Mouse (Mus musculus) ZHBTc4 (cell line): ENCODE data around the gene H2al1b.
"Not testable (repeated sequence)": the region's sequence is repeated elsewhere in the genome, so short reads cannot be mapped to it uniquely, and the experiment has no call there.

Source experiments
- DNase-seq: peaks from one replicate; pipeline ENCODE4 v3.0.0-alpha.2; 2011; ENCODE audit warnings: low read depth, low spot score

H2al1b gene

GRCm38 (mm10) chrX:11302132-11302531 lies at the start of gene H2al1b:
H2al1b (plus strand) TSS chrX:11302432.
- not testable (repeated sequence) for DNase-seq

GRCm38 (mm10) chrX:11254062-11254461 lies 48.2 kb upstream of the H2al1b start:
- DNase-seq, result no peak

- DNase-seq, result no peak
Measured at GRCm38 (mm10) chrX:11254521-11255207, 47.6 kb upstream of the H2al1b start.

- DNase-seq, result no peak
Measured at GRCm38 (mm10) chrX:11255564-11256360, 46.5 kb upstream of the H2al1b start.

GRCm38 (mm10) chrX:11264918-11265317 lies 37.3 kb upstream of the H2al1b start:
- DNase-seq, result no peak

- DNase-seq, result no peak
Measured at GRCm38 (mm10) chrX:11267791-11268190, 34.4 kb upstream of the H2al1b start.

- DNase-seq, result no peak
Measured at GRCm38 (mm10) chrX:11269074-11269473, 33.2 kb upstream of the H2al1b start.

- no peak for DNase-seq
Measured at GRCm38 (mm10) chrX:11273190-11273589, 29.0 kb upstream of the H2al1b start.

GRCm38 (mm10) chrX:11277083-11277482 lies 25.1 kb upstream of the H2al1b start:
- no peak for DNase-seq

GRCm38 (mm10) chrX:11280741-11281140 lies 21.5 kb upstream of the H2al1b start:
- no peak for DNase-seq

GRCm38 (mm10) chrX:11288306-11288882 lies 13.8 kb upstream of the H2al1b start:
- DNase-seq, result peak; percentile 2

GRCm38 (mm10) chrX:11289244-11289643 lies 13.0 kb upstream of the H2al1b start:
- DNase-seq, result peak; percentile 59

- not testable (repeated sequence) for DNase-seq
Measured at GRCm38 (mm10) chrX:11298957-11299356, 3.3 kb upstream of the H2al1b start, which contains the start of gene H2al1a. H2al1a (plus strand) TSS chrX:11299257.

- DNase-seq, result not testable (repeated sequence)
Measured at GRCm38 (mm10) chrX:11305355-11305754, 3.1 kb downstream of the H2al1b start, which contains the start of gene H2al1c. H2al1c (plus strand) TSS chrX:11305655.

GRCm38 (mm10) chrX:11308524-11308923 lies 6.3 kb downstream of the H2al1b start, which contains the start of gene H2al1d:
H2al1d (plus strand) TSS chrX:11308824.
- DNase-seq, result not testable (repeated sequence)

GRCm38 (mm10) chrX:11311634-11312033 lies 9.4 kb downstream of the H2al1b start, which contains the start of gene H2al1e:
H2al1e (plus strand) TSS chrX:11311934.
- not testable (repeated sequence) for DNase-seq

- DNase-seq, result not testable (repeated sequence)
Measured at GRCm38 (mm10) chrX:11314858-11315257, 12.6 kb downstream of the H2al1b start, which contains the start of gene H2al1f. H2al1f (plus strand) TSS chrX:11315158.

- not testable (repeated sequence) for DNase-seq
Measured at GRCm38 (mm10) chrX:11317956-11318355, 15.7 kb downstream of the H2al1b start, which contains the start of gene H2al1g. H2al1g (plus strand) TSS chrX:11318256.

GRCm38 (mm10) chrX:11321192-11321591 lies 19.0 kb downstream of the H2al1b start, which contains the start of gene H2al1h:
H2al1h (plus strand) TSS chrX:11321492.
- DNase-seq, result not testable (repeated sequence)

GRCm38 (mm10) chrX:11324359-11324758 lies 22.1 kb downstream of the H2al1b start, which contains the start of gene H2al1i:
H2al1i (plus strand) TSS chrX:11324659.
- not testable (repeated sequence) for DNase-seq

- not testable (repeated sequence) for DNase-seq
Measured at GRCm38 (mm10) chrX:11327522-11327921, 25.3 kb downstream of the H2al1b start, which contains the start of gene H2al1j. H2al1j (plus strand) TSS chrX:11327822.

GRCm38 (mm10) chrX:11345762-11346161 lies 43.5 kb downstream of the H2al1b start:
- DNase-seq, result no peak
